9 mouse cellular contexts compared by ENCODE assay signal in the genomic region with DNA sequence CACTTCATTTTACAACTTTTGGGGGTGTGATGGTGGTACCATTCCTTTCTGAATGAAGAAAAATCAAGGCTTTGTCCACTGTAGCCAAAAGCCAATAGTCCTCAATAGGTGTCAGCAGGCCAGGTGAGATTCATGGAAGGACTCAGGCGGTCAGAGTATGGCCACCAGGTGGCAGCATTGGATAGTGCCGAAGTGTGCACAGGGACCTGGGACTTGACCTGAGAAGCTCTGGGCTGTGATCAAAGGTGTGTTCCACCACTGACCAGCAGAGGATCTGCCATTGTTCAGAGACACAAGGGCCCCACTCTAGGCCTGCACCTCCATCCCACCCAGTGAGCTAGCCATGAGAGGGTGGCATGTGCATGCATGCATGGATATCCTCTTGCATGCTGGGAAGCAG. TPM values are rescaled to one million over a fixed set of nuclear protein-coding genes. Genes with fewer than 3 reads are reported as not detected.
DNase-seq lines count a peak whose midpoint lies in the region; ATAC-seq lines count a peak whose summit lies in the region.
"Had no signal": no experiment of that assay in that cellular context is flagged by ENCODE, and none has a peak within 500 bp of the region (broad histone marks: within the 10 kb centered on the region; RNA-seq: fewer than 3 reads in every experiment).

No protein-coding gene starts in this region.

- H3K27ac ChIP-seq in forebrain, embryonic 10.5 days, result no peak overlapping the region
- H3K27ac ChIP-seq in forebrain, embryonic 12.5 days, result no peak overlapping the region
- no peak overlapping the region for H3K27ac ChIP-seq in embryonic facial prominence, embryonic 11.5 days (replicated peaks; ENCODE audit: low read depth, low read length)
- H3K27ac ChIP-seq in intestine, embryonic 15.5 days, result no peak overlapping the region
- no peak overlapping the region for H3K27ac ChIP-seq in stomach, embryonic 16.5 days (ENCODE audit: low read length)

- no peak overlapping the region for H3K4me3 ChIP-seq in forebrain, embryonic 10.5 days
- no peak overlapping the region for H3K4me3 ChIP-seq in forebrain, embryonic 12.5 days (replicated peaks)
- H3K4me3 ChIP-seq in embryonic facial prominence, embryonic 11.5 days (ENCODE audit: low read depth, low read length), result no peak overlapping the region
- H3K4me3 ChIP-seq in intestine, embryonic 15.5 days (replicated peaks), result no peak overlapping the region
- no peak overlapping the region for H3K4me3 ChIP-seq in stomach, embryonic 16.5 days (replicated peaks; ENCODE audit: low read length)

- H3K9me3 ChIP-seq in forebrain, embryonic 10.5 days, result no peaks in the 10 kb centered on the region
- no peaks in the 10 kb centered on the region for H3K9me3 ChIP-seq in forebrain, embryonic 12.5 days
- no peaks in the 10 kb centered on the region for H3K9me3 ChIP-seq in embryonic facial prominence, embryonic 11.5 days (replicated peaks; ENCODE audit: control insufficient read depth, low read length)
- no peaks in the 10 kb centered on the region for H3K9me3 ChIP-seq in intestine, embryonic 15.5 days
- H3K9me3 ChIP-seq in stomach, embryonic 16.5 days (replicated peaks; ENCODE audit: control insufficient read depth, low read length), result no peaks in the 10 kb centered on the region

- no peak for ATAC-seq in forebrain, embryonic 12.5 days (ENCODE audit: low FRiP score)
- ATAC-seq in embryonic facial prominence, embryonic 11.5 days (replicated peaks; ENCODE audit: insufficient number of reproducible peaks, low FRiP score, low TSS enrichment, low read depth), result no peak
- ATAC-seq in intestine, embryonic 15.5 days, result peak; percentile 54
- peak; percentile 53; the same call in 1 of the 2 replicates for ATAC-seq in stomach, embryonic 16.5 days (ENCODE audit: insufficient read depth, low FRiP score)

- no peak overlapping the region for H3K4me2 ChIP-seq in forebrain, embryonic 12.5 days
- H3K4me2 ChIP-seq in embryonic facial prominence, embryonic 11.5 days (ENCODE audit: low read depth, low read length), result no peak overlapping the region
- no peak overlapping the region for H3K4me2 ChIP-seq in intestine, embryonic 15.5 days (replicated peaks)
- H3K4me2 ChIP-seq in stomach, embryonic 16.5 days (ENCODE audit: low read depth, low read length), result no peak overlapping the region

- 13% methylated on average over 2 of the region's 2 CpGs for WGBS in forebrain, embryonic 10.5 days
- WGBS in forebrain, embryonic 12.5 days, result 13% methylated on average over 2 of the region's 2 CpGs
- 9% methylated on average over 2 of the region's 2 CpGs for WGBS in embryonic facial prominence, embryonic 11.5 days
- WGBS in intestine, embryonic 15.5 days, result 3% methylated on average over 2 of the region's 2 CpGs
- WGBS in stomach, embryonic 16.5 days, result 11% methylated on average over 2 of the region's 2 CpGs

- H3K36me3 ChIP-seq in forebrain, embryonic 10.5 days (replicated peaks), result no peaks in the 10 kb centered on the region
- H3K36me3 ChIP-seq in forebrain, embryonic 12.5 days (replicated peaks), result no peaks in the 10 kb centered on the region
- H3K36me3 ChIP-seq in embryonic facial prominence, embryonic 11.5 days (replicated peaks; ENCODE audit: control insufficient read depth, insufficient read depth, low read depth, low read length), result no peaks in the 10 kb centered on the region
- H3K36me3 ChIP-seq in intestine, embryonic 15.5 days, result no peaks in the 10 kb centered on the region
- no peaks in the 10 kb centered on the region for H3K36me3 ChIP-seq in stomach, embryonic 16.5 days (ENCODE audit: control insufficient read depth, insufficient read depth, low read length)

- no peak overlapping the region for H3K9ac ChIP-seq in forebrain, embryonic 12.5 days
- no peak overlapping the region for H3K9ac ChIP-seq in embryonic facial prominence, embryonic 11.5 days (replicated peaks; ENCODE audit: low read length)
- no peak overlapping the region for H3K9ac ChIP-seq in intestine, embryonic 15.5 days
- no peak overlapping the region for H3K9ac ChIP-seq in stomach, embryonic 16.5 days (ENCODE audit: low read length)

- peak; percentile 49 for DNase-seq in forebrain, embryonic 10.5 days (ENCODE audit: extremely low spot score, low spot score)
- peak; percentile 78 for DNase-seq in adrenal gland, postnatal 14 days
- peak; percentile 79 for DNase-seq in embryonic facial prominence, embryonic 11.5 days (ENCODE audit: low spot score)
- peak; percentile 24 to 69 for DNase-seq in left cerebral cortex, postnatal 14 days (ENCODE audit: low spot score in 2 of 2)
- DNase-seq in naive thymus-derived CD4-positive, alpha-beta T cell, adult 2 months (ENCODE audit: low read depth), result peak; percentile 68

- no peaks in the 10 kb centered on the region for H3K4me1 ChIP-seq in forebrain, embryonic 10.5 days
- H3K4me1 ChIP-seq in forebrain, embryonic 12.5 days, result no peaks in the 10 kb centered on the region
- H3K4me1 ChIP-seq in embryonic facial prominence, embryonic 11.5 days (ENCODE audit: control insufficient read depth, insufficient read depth, low read length), result no peaks in the 10 kb centered on the region
- no peaks in the 10 kb centered on the region for H3K4me1 ChIP-seq in intestine, embryonic 15.5 days (replicated peaks)
- no peaks in the 10 kb centered on the region for H3K4me1 ChIP-seq in stomach, embryonic 16.5 days (ENCODE audit: control insufficient read depth, insufficient read depth, low read length)

- intact Hi-C loops in left cerebral cortex, postnatal 14 days (cut with DNase I), result loop anchor here (5.0 kb wide), 1 partner anchor 53 kb away; no protein-coding TSS in a partner anchor

- no peaks in the 10 kb centered on the region for H3K27me3 ChIP-seq in forebrain, embryonic 10.5 days (ENCODE audit: poor library complexity, severe bottlenecking)
- no peaks in the 10 kb centered on the region for H3K27me3 ChIP-seq in forebrain, embryonic 12.5 days
- no peaks in the 10 kb centered on the region for H3K27me3 ChIP-seq in embryonic facial prominence, embryonic 11.5 days (ENCODE audit: control insufficient read depth, insufficient read depth, low read length)
- no peaks in the 10 kb centered on the region for H3K27me3 ChIP-seq in intestine, embryonic 15.5 days (replicated peaks)
- H3K27me3 ChIP-seq in stomach, embryonic 16.5 days (ENCODE audit: control insufficient read depth, insufficient read depth, low read length), result no peaks in the 10 kb centered on the region

RNA-seq across cellular contexts. Expression of a gene that starts 2.7 kb away (rescaled TPM):
- not detected in 2 replicates for polyA plus RNA-seq in forebrain, embryonic 10.5 days (2016; fragmentation: Nextera tagmentation; extraction: Ambion mirVana)
- polyA plus RNA-seq in forebrain, embryonic 12.5 days (2016; fragmentation: Nextera tagmentation; extraction: Ambion mirVana), result not detected in 2 replicates
- not detected in 2 replicates for total RNA-seq in adrenal gland, postnatal 14 days (2021)
- polyA plus RNA-seq in embryonic facial prominence, embryonic 11.5 days (2014; fragmentation: Nextera tagmentation; extraction: Ambion mirVana), result not detected in 2 replicates
- 0.06 TPM in 1 of 2 replicates, not detected in the other for polyA plus RNA-seq in intestine, embryonic 15.5 days (2015; fragmentation: Nextera tagmentation; extraction: Ambion mirVana)
- not detected for total RNA-seq in left cerebral cortex, postnatal 14 days (2021)
- not detected in 2 replicates for polyA plus RNA-seq in stomach, embryonic 16.5 days (2015; fragmentation: Nextera tagmentation; extraction: Ambion mirVana)
- polyA plus RNA-seq: liver, embryonic 16.5 days had no signal

RNA-seq across cellular contexts. Expression of a gene that starts 43.7 kb away (rescaled TPM):
- polyA plus RNA-seq in forebrain, embryonic 10.5 days (2016; fragmentation: Nextera tagmentation; extraction: Ambion mirVana), result 0.20 and 0.26 TPM in 2 replicates
- polyA plus RNA-seq in forebrain, embryonic 12.5 days (2016; fragmentation: Nextera tagmentation; extraction: Ambion mirVana), result 0.27 TPM in 1 of 2 replicates, not detected in the other
- not detected in 2 replicates for total RNA-seq in adrenal gland, postnatal 14 days (2021)
- 0.29 and 0.36 TPM in 2 replicates for polyA plus RNA-seq in embryonic facial prominence, embryonic 11.5 days (2014; fragmentation: Nextera tagmentation; extraction: Ambion mirVana)
- 0.14 TPM in 1 of 2 replicates, not detected in the other for polyA plus RNA-seq in intestine, embryonic 15.5 days (2015; fragmentation: Nextera tagmentation; extraction: Ambion mirVana)
- under 1 TPM; 0.31 to 0.38 TPM for total RNA-seq in left cerebral cortex, postnatal 14 days (2021)
- 0.18 and 0.39 TPM in 2 replicates for polyA plus RNA-seq in stomach, embryonic 16.5 days (2015; fragmentation: Nextera tagmentation; extraction: Ambion mirVana)
- polyA plus RNA-seq: liver, embryonic 16.5 days had no signal

Comparison
In these comparisons a context has a peak if more than half of its experiments do, and no peak if none do; other contexts are left out.
1. ATAC-seq: peak in intestine, embryonic 15.5 days (single experiment) and stomach, embryonic 16.5 days (single experiment); none in forebrain, embryonic 12.5 days (single experiment) and embryonic facial prominence, embryonic 11.5 days (single experiment).
2. Peak in every context shown above with its lines, with median percentiles within 50 percentile points of each other: DNase-seq.